Mouse (Mus musculus) thymus, adult 18-20 months (tissue): ENCODE results near the gene Ramp2.

Source experiments
- DNase-seq, 2 experiments: peaks; one replicate each; pipeline ENCODE4 v3.0.0; 2022; ENCODE audit warnings: mixed read lengths in 2 of 2

Gene Ramp2

DNA sequence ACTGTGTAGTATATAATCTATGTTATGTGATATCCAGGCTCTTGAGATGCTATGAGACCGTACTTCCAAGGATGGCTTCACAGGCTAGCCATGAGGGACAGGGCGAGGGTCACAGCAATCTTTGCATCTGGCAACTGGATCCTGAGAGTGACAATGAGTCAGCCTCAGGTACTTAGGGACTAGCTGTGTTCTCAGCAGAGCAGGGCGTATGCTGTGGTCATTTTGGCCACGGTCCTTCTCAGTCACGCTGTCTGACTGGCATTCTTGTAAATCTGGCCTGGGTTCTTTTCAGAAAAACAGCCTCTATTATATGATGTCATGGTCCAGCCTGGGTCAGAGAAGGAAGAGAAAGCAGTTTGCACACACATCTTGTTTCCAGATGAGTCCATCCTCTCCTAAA lies 9.0 kb upstream of the Ramp2 start:
- DNase-seq, result no peak

DNA sequence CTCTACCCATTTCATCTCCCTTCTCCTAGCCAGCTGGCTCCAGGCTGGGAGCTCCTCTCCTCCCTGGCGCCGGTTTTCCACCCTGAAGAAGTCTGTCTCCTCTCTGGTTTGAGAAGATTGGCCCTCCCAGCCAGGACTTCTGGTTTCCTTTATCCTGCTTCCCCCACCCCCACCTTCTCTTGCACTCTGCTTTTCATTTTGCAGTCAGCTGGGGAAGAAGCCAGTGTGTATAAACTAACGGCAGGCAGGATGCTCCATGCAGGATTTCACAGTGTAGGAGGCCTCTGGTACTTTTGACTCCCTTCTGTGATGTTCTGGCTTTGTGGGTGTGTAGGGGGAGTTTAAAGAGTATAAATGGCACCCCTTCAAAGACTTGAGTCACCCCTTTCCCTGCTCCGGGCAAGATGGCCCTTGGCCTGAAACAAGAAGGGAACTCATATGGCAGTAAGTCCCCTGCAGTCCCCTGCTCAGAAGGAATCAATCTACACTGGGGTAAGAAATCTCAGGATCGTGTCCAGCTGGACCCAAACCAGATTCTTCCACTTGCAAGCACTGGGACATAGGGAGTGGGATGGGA lies 7.7 kb upstream of the Ramp2 start:
- DNase-seq, result no peak

DNA sequence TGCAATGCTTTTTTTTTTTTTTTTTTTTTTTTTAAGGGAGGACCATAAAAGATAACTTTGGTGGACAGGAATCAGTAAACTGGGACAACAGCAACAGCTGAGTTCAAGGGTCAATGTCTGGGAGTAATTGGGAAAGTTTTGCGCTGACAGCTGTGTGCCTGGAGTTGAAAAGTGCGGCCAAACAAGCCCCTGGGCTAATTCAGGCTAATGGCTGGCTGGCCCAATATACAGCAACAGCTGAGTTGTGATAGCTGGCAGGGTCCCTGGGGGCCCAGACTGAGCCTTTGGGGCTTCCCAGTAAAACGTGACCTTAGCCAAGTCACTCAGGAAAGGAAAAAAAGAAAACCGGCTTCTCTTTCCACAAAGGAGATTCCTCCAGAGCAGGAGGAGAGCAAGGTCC lies 757 bp upstream of the Ramp2 start:
- no peak for DNase-seq

DNA sequence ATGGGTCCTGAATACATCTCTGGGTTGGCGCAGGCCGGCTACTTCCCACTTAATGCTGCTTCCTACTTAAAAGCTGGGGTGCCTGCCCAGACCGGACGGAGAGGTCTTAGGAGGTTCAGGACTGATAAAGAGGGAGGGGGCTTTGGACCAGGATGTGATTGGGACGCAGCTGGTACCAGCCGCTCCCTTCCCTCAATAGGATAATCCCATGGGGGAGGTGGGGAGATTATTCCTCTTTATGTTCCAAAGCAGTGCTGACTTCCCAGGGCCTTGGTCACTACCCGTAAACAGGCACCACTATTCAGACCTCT lies 829 bp downstream of the Ramp2 start:
- DNase-seq, result no peak

DNA sequence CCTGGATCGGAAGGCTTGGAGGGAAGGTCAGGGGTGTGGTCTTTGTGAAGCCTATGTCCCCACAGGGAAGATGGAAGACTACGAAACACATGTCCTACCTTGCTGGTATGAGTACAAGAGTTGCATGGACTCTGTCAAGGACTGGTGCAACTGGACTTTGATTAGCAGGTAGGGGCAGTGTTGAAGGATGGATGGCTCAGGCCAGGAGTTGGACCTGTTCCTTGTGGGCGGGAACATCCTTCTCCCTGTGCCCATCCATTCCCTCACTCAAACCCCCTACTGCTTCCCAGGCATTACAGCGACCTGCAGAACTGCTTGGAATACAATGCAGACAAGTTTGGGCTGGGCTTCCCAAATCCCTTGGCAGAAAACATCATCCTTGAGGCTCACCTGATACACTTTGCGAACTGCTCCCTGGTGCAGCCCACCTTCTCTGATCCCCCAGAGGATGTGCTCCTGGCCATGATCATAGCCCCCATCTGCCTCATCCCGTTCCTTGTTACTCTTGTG lies 1.7 kb downstream of the Ramp2 start:
- DNase-seq, result no peak

DNA sequence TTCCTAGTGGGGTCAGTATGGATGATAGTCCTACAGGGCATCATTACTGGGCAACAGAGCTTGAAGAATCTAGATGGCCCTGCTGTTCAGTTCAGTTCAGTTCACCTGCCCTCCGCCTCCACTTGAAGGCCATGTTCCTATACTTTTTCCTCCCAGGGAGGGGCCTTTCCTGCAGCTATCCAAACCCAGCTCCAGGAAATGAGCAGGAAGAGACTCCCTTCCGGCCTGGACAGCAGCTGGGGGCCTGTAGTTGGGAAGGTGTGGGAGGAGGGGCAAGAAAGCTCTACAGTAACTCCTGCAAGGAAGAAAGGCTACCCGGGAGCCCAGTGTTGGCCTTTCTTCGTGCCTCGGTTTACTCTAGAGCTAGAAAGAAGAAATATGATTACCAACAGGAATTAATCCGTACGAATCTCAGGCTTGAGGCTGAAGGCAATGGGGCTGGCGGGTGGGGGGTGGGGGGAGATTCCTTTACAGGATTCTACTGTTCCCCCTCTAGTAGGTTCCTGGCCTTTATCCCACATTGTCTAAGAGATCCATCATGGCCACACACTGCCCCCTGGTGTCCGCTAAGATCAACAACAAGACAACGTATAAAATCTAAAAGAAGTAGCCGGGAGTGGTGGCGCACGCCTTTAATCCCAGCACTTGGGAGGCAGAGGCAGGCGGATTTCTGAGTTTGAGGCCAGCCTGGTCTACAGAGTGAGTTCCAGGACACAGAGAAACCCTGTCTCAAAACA lies 2.6 kb downstream of the Ramp2 start:
- no peak for DNase-seq

DNA sequence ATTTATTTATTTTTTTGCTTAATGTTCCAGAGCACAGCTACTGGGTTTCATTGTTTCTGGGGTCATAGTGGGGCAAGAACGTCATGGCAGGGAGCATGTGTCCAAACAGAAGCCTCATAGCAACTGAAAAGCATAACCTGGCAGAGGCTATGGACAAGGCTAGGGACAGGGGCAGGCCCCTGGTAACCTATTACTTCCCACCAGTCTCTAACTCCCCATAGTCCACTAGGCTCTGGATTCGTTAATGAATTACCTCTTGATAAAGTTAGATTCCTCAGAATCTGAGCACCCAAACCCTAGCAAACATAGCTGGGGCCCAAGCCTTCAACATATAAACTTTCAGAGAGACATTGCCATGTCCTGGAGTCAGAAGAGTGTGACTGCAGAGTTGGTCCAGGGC lies 5.2 kb downstream of the Ramp2 start:
- no peak for DNase-seq

DNA sequence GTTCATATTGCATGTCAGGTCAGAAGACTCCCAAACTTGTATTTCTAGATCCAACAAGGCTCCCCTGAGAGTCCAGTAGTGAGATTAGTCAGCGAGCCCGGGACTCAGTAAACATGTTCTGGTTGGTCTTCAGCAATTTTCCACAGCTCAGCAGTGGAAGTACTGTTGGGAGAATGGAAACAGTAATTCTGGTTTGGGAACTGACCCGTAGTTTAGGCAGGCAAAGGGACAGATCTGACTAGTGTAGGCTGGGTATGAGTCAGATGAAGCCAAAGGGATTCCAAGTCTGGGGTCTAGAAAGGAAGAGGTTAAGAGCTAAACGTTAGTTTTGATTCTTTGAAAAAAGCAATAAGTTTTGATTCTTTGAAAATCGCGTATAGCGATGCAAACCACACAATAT lies 7.1 kb downstream of the Ramp2 start:
- DNase-seq, result no peak

DNA sequence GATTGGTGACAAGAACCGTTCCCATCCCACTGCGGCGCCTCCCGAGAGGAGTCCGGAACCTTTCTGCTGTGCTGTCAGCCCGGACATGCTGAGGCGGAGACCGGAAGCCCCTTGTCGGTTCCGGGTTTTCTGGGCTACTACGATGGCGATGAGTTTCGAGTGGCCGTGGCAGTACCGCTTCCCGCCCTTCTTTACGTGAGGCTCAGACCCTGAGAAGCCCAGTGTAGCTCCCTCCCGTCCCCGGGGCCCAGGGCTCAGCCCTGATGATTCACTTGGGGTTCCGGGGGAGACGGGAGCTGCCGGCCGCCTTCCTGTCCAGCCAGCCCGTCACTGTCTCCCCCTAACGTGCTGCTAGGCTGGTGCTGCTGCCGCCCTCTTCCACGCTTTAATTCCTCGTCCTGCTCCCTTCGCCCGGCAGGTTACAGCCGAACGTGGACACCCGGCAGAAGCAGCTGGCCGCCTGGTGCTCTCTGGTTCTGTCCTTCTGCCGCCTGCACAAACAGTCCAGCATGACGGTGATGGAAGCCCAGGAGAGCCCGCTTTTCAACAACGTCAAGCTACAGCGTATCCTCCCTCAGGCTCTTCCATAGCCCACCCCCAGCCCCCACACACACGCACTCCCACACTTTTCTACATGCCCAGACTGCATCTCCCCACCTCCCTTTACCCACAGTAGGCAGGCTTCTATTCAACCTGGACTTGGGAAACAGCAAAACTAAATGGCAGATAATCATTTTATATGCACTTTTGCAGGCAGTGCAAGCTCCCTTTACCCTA lies 8.0 kb downstream of the Ramp2 start, which contains the start of gene Vps25:
TSS of gene Vps25 (plus strand) at position 95 of the 777 bp plus-strand sequence.
- DNase-seq, result peak; percentile 60 to 71

DNA sequence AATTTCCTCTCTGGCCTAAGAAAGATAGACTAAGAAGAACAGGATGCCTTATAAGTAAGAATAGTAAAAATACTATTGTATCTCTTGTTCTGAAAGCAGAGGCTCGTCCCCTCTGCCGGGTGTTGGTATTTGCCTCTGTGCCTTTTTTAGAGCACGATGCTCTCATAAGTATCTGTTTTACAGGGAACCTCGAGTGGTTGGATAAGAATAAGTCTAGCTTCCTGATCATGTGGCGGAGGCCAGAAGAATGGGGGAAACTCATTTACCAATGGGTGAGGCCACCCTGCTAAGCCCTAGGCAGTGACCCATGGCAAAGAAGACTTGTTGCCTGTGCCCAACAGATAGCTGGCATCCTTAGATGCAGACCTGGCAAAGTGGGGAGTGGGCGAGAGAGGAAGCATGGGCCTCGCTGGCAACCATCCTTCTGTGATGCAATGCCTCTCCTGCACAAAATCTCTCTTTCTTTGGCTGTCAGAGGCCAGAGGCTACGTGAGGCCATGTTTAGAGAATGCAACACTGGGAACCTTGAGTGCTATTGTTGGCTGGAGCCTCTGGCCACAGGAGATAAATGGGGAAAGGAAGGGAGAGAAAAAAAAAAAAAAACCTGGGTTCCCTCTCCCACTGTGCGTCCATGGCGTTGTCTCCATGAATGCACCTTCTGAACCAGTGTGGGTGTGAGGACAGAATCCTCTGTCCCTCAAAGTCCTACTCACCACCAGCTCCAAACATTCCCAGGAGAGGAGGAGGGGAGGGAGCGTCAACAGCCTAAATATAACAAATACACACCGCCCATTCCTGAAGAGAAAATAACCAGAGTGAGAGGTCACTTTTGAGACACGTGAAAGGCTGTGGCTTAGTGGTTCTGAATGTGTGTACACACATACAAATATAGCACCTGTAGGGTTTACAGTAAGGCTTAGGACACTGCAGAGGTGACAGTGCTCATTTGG lies 10.3 kb downstream of the Ramp2 start:
- no peak for DNase-seq

DNA sequence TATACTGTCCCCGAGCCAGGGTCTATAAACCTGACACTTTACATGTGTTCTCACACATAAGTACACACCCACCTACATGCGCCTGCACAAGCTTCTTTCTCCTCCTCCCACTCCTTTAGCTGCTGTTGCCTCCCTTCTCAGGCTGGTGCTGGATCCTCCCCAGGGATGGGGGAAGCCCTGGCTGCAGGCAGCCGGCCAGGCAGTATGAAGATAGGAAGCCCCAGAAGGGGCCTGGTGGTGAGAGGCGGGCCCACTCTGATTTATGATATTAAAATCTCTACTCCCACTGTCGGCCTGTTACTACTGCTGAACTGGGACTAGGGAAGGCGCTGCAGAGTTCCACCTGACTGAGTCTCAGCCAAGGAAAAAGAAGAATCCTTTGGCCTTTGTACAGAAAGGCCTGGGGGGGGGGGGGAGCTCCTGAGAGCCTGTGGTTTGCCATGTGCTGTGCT lies 13.5 kb downstream of the Ramp2 start:
- no peak for DNase-seq

DNA sequence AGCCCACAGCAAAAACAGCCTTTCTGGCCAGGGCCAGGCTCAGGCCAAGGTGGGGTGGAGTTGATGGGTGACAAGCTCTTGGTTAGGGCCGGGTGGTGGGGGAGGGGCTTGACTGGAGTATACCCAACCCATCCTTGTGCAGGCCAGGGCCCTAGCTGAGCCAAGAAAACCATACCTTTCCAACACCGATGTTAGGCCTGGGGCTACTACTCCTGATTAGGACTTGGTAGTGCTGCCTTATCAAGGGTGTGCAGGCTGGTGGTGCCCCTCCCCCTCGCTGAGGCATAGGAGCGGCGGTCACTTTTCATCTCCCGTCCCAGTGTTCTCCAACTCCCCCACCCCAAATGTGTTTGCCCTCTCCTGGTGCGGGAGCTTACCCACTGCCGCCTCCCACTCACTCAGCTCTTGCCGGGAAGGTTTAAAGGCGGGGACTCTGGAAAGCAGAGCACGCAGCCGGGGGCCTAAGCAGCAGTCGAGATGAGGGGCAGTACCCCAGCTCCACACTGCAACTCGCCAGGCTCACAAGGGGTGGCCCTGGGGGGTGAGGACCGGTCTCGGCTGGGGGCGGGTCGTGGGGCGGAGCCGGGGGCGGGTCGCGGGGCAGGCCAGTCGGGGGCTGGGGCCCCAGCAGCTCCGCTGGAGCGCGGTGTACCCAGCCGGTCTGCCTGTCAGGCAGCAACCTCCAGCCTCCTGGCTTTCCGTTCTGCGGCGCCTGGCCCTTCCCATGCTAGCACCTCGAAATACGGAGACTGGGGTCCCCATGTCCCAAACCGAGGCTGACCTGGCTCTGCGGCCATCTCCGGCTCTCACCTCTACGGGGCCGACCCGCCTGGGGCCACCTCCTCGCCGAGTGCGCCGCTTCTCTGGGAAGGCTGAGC lies 14.4 kb downstream of the Ramp2 start, which contains the start of gene Wnk4:
TSS of gene Wnk4 (plus strand) at position 620 of the 878 bp plus-strand sequence.
- DNase-seq, result no peak

DNA sequence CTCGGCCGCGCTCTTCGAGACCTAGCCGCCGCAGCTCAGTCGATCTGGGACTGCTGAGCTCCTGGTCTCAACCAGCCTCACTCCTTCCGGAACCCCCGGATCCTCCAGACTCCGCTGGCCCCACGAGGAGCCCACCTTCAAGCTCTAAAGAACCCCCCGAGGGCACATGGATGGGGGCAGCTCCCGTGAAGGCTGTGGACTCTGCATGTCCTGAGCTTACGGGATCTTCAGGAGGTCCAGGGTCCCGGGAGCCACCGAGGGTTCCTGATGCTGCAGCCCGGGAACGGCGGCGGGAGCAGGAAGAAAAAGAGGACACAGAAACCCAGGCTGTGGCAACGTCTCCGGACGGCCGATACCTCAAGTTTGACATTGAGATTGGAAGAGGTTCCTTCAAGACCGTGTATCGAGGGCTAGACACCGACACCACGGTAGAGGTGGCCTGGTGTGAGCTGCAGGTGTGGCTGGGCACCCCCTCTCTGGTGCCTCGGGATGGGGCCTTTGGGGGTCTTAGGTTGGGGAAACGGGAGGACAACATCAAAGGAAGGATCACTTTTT lies 15.1 kb downstream of the Ramp2 start:
- no peak for DNase-seq

DNA sequence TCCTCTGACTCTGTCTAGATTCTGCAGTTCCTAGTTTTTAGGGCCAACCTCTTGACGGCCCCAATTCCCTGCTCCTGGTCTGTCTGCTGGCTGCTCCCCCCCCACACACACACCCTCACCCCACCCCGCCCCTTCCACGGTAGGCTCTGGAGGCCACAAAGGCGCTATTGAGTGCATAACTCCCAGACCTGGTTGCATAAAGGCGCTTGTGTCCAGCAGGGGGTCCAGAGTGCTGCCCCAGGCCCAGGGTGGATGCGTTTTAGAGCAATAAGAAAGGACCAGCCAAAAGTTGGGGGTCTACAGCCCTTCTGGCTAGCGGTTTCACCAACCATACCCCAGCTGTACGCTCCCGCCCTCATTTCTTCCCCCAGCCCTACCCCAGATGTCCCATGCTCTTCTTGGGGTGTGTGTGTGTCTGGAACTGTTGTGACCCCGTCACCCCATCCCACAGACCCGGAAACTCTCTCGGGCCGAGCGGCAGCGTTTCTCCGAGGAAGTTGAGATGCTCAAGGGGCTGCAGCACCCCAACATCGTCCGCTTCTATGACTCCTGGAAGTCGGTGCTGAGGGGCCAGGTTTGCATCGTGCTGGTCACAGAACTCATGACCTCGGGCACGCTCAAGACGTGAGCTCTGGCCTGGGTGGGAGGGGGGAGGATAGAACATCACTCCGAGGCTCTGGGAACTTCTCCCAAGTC lies 16.6 kb downstream of the Ramp2 start:
- no peak for DNase-seq

DNA sequence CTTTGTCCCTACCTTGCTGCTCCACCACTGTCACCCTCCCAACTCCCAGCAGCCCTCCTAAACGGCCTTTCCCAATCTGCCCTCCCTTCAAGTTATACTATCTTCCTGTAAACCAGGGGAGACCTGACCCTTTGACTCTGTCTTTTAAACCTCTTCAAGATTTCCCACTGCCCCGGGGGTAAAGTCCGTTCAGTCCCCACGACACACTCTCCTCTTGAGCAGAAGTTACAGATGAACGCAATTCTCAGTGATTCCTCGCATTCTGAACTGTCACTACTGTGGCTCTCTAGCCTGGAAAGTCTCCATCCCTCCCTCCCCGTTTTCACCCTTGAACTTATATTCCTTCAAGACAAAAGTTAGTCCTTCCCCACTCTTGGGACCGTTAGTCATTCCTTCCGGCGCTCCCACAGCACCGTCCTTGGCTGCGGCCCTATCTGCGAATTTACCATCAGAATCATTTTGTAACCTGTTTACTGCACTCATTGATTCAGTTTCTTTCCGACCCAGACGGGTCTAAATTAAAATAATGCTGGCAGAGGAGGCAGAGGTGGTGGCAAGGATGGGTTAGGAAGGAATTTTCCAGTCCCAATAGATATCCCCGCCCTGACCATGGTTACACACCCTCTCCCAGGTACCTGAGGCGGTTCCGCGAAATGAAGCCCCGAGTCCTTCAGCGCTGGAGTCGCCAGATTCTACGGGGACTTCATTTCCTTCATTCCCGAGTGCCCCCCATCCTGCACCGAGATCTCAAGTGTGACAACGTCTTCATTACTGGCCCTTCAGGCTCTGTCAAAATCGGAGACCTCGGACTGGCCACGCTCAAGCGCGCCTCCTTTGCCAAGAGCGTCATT lies 17.5 kb downstream of the Ramp2 start:
- DNase-seq, result no peak

DNA sequence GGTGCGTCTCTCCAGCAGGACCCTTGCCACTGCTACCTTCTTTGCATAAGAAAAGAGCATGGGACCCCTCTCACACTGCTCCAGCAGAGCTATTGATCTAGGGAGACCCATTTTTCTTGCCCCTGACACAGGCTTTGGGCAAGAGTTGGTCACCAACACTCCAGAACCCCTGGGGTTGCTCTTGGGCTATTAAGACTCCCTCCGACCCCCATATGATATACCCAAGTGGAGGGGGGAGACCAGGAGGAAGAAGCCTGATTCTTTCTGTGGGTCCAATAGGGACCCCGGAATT lies 18.1 kb downstream of the Ramp2 start:
- no peak for DNase-seq

DNA sequence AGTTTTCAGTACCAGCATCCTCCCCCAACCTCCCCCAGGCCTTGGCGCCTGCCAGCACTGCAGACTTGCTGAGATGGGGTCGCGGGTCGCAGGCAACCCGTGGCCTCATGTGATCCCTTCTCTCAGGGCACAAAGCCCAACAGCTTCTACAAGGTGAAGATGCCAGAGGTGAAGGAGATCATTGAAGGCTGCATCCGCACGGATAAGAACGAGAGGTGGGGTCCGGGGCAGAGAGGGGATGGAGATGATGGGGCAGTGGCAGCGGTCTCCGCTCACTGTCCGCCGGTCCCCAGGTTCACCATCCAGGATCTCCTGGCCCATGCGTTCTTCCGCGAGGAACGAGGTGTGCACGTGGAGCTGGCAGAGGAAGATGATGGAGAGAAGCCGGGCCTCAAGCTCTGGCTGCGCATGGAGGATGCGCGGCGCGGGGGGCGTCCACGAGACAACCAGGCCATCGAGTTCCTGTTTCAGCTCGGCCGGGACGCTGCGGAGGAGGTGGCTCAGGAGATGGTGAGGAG lies 19.2 kb downstream of the Ramp2 start:
- DNase-seq, result no peak

DNA sequence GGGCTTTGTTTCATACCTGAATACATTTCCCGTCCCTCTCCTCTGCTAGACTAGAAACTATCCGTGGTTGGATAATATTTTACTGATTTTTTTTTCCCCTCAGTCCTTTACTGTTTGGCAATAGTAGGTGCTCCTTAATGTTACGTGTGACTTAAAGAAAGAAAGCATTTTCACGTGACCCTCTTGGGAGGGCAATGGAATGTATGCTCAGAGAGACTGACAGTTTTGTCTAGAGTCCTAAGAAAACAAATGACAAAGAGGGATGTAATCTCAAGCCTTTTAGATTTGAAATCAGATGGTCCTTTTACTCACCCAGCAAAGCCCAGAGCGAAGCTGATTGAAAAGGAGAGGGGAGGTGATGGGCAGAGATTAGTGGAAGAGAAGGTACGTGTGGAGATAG lies 20.1 kb downstream of the Ramp2 start:
- DNase-seq, result no peak

DNA sequence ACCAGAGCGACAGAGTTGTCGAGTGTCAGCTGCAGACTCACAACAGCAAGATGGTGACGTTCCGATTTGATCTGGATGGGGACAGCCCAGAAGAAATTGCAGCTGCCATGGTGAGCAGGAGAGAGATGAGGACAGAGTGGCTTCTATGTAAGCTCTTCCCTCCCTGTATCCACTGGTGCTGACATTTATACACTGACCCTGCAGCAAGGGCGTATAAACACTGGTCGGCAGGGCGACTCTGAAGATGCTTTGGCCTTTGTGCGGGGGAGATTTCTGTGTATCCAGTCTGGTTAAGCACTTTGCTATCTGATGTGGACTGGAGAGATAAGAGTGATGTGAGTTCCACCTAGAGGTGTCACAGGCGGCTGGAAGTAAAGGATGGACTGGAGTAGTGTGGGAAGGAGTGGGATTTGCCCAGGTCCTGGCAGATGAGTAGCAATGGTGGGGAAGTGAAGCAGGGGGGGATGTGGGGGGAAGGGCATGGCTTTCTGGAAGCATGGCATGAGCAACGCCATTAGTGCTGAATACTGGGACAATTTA lies 23.8 kb downstream of the Ramp2 start:
- DNase-seq, result no peak
